Mouse (Mus musculus): ENCODE results near the gene Pitpna. TPM values are rescaled to one million over a fixed set of nuclear protein-coding genes. Genes with fewer than 3 reads are reported as not detected.

Pitpna gene
- polyA plus RNA-seq, 1 experiment from 2014 or later = 98.3 TPM

GRCm38 (mm10) chr11:75650958-75651425, 63.1 kb downstream of the Pitpna start:
- peak overlapping the region; percentile 81 for H3K4me2 ChIP-seq (ENCODE audit: low read length)
- H3K36me3 ChIP-seq (ENCODE audit: control insufficient read depth, insufficient read depth, low read length) = no peaks in the 10 kb centered on the region
- no peak for ATAC-seq
- no peak overlapping the region for H3K27ac ChIP-seq (ENCODE audit: low read length)
- H3K9ac ChIP-seq (ENCODE audit: low read depth, low read length) = peak overlapping the region; percentile 74
- H3K4me1 ChIP-seq (ENCODE audit: control insufficient read depth, insufficient read depth, low read length) = peaks cover 27% of the 10 kb centered on the region
- H3K4me3 ChIP-seq (ENCODE audit: low read depth, low read length) = peak overlapping the region; percentile 55
- WGBS = 42% methylated on average over 13 of the region's 13 CpGs
- no peaks in the 10 kb centered on the region for H3K9me3 ChIP-seq (replicated peaks; ENCODE audit: control insufficient read depth, low read length, poor library complexity, severe bottlenecking)
- peaks cover 20% of the 10 kb centered on the region for H3K27me3 ChIP-seq (ENCODE audit: control insufficient read depth, insufficient read depth, low read depth, low read length)

- H3K4me1 ChIP-seq (ENCODE audit: control insufficient read depth, insufficient read depth, low read length) = peaks cover 27% of the 10 kb centered on the region
- ATAC-seq = peak; percentile 52
- peak overlapping the region; percentile 55 for H3K4me3 ChIP-seq (ENCODE audit: low read depth, low read length)
- peak overlapping the region; percentile 81 for H3K4me2 ChIP-seq (ENCODE audit: low read length)
- no peaks in the 10 kb centered on the region for H3K36me3 ChIP-seq (ENCODE audit: control insufficient read depth, insufficient read depth, low read length)
- H3K9ac ChIP-seq (ENCODE audit: low read depth, low read length) = peak overlapping the region; percentile 74
- under 1% methylated on average over 54 of the region's 54 CpGs for WGBS
- peak overlapping the region; percentile 39; the same call in 1 of the 2 replicates for H3K27ac ChIP-seq (ENCODE audit: low read length)
- no peaks in the 10 kb centered on the region for H3K9me3 ChIP-seq (replicated peaks; ENCODE audit: control insufficient read depth, low read length, poor library complexity, severe bottlenecking)
- peaks cover 20% of the 10 kb centered on the region for H3K27me3 ChIP-seq (ENCODE audit: control insufficient read depth, insufficient read depth, low read depth, low read length)
Observed at GRCm38 (mm10) chr11:75651426-75652221, 63.7 kb downstream of the Pitpna start.

- no peak for ATAC-seq
- Histone ChIP-seq H3K36me3 (ENCODE audit: control insufficient read depth, insufficient read depth, low read length) (no peaks in the 10 kb centered on the region), H3K4me3 (ENCODE audit: low read depth, low read length) (peak overlapping the region; percentile 55), H3K9me3 (replicated peaks; ENCODE audit: control insufficient read depth, low read length, poor library complexity, severe bottlenecking) (no peaks in the 10 kb centered on the region), H3K27me3 (ENCODE audit: control insufficient read depth, insufficient read depth, low read depth, low read length) (peaks cover 20% of the 10 kb centered on the region), H3K9ac (ENCODE audit: low read depth, low read length) (peak overlapping the region; percentile 31; the same call in 1 of the 2 replicates), H3K4me2 (ENCODE audit: low read length) (peak overlapping the region; percentile 81), H3K4me1 (ENCODE audit: control insufficient read depth, insufficient read depth, low read length) (peaks cover 25% of the 10 kb centered on the region), H3K27ac (ENCODE audit: low read length) (no peak overlapping the region)
- WGBS = 25% methylated on average over 20 of the region's 20 CpGs
Observed at GRCm38 (mm10) chr11:75652222-75652941, 64.5 kb downstream of the Pitpna start.

GRCm38 (mm10) chr11:75652942-75653684, 65.2 kb downstream of the Pitpna start:
- ATAC-seq = no peak
- WGBS = 30% methylated on average over 14 of the region's 14 CpGs
- Histone ChIP-seq H3K4me3 (ENCODE audit: low read depth, low read length) (peak overlapping the region; percentile 48), H3K9ac (ENCODE audit: low read depth, low read length) (no peak overlapping the region), H3K4me1 (ENCODE audit: control insufficient read depth, insufficient read depth, low read length) (peaks cover 24% of the 10 kb centered on the region), H3K4me2 (ENCODE audit: low read length) (peak overlapping the region; percentile 86; the same call in 1 of the 2 replicates), H3K27ac (ENCODE audit: low read length) (no peak overlapping the region), H3K9me3 (replicated peaks; ENCODE audit: control insufficient read depth, low read length, poor library complexity, severe bottlenecking) (no peaks in the 10 kb centered on the region), H3K27me3 (ENCODE audit: control insufficient read depth, insufficient read depth, low read depth, low read length) (peaks cover 20% of the 10 kb centered on the region), H3K36me3 (ENCODE audit: control insufficient read depth, insufficient read depth, low read length) (no peaks in the 10 kb centered on the region)

- peaks cover 20% of the 10 kb centered on the region for H3K27me3 ChIP-seq (ENCODE audit: control insufficient read depth, insufficient read depth, low read depth, low read length)
- peak overlapping the region; percentile 48 for H3K4me3 ChIP-seq (ENCODE audit: low read depth, low read length)
- peak overlapping the region; percentile 86 for H3K4me2 ChIP-seq (ENCODE audit: low read length)
- H3K27ac ChIP-seq (ENCODE audit: low read length) = no peak overlapping the region
- H3K36me3 ChIP-seq (ENCODE audit: control insufficient read depth, insufficient read depth, low read length) = no peaks in the 10 kb centered on the region
- ATAC-seq = peak; percentile 27
- no peaks in the 10 kb centered on the region for H3K9me3 ChIP-seq (replicated peaks; ENCODE audit: control insufficient read depth, low read length, poor library complexity, severe bottlenecking)
- 1% methylated on average over 43 of the region's 45 CpGs for WGBS
- peak overlapping the region; percentile 55 for H3K9ac ChIP-seq (ENCODE audit: low read depth, low read length)
- peaks cover 24% of the 10 kb centered on the region for H3K4me1 ChIP-seq (ENCODE audit: control insufficient read depth, insufficient read depth, low read length)
Observed at GRCm38 (mm10) chr11:75653781-75654470, 66.0 kb downstream of the Pitpna start.

GRCm38 (mm10) chr11:75654471-75655390, 66.8 kb downstream of the Pitpna start:
- no peak overlapping the region for H3K27ac ChIP-seq (ENCODE audit: low read length)
- ATAC-seq = no peak
- peaks cover 20% of the 10 kb centered on the region for H3K27me3 ChIP-seq (ENCODE audit: control insufficient read depth, insufficient read depth, low read depth, low read length)
- 40% methylated on average over 25 of the region's 25 CpGs for WGBS
- H3K9me3 ChIP-seq (replicated peaks; ENCODE audit: control insufficient read depth, low read length, poor library complexity, severe bottlenecking) = no peaks in the 10 kb centered on the region
- peak overlapping the region; percentile 97 for H3K4me2 ChIP-seq (ENCODE audit: low read length)
- H3K36me3 ChIP-seq (ENCODE audit: control insufficient read depth, insufficient read depth, low read length) = no peaks in the 10 kb centered on the region
- H3K4me3 ChIP-seq (ENCODE audit: low read depth, low read length) = peak overlapping the region; percentile 48
- H3K9ac ChIP-seq (ENCODE audit: low read depth, low read length) = peak overlapping the region; percentile 55
- H3K4me1 ChIP-seq (ENCODE audit: control insufficient read depth, insufficient read depth, low read length) = peaks cover 24% of the 10 kb centered on the region

GRCm38 (mm10) chr11:75655621-75656545, 68.0 kb downstream of the Pitpna start:
- WGBS = 1% methylated on average over 67 of the region's 78 CpGs
- ATAC-seq = no peak
- peak overlapping the region; percentile 76 for H3K9ac ChIP-seq (ENCODE audit: low read depth, low read length)
- H3K9me3 ChIP-seq (replicated peaks; ENCODE audit: control insufficient read depth, low read length, poor library complexity, severe bottlenecking) = no peaks in the 10 kb centered on the region
- H3K36me3 ChIP-seq (ENCODE audit: control insufficient read depth, insufficient read depth, low read length) = peaks cover 2% of the 10 kb centered on the region; the same call in 1 of the 2 replicates
- H3K27me3 ChIP-seq (ENCODE audit: control insufficient read depth, insufficient read depth, low read depth, low read length) = peaks cover 20% of the 10 kb centered on the region
- H3K27ac ChIP-seq (ENCODE audit: low read length) = 0 out of 2 replicates have a peak overlapping the region, but pooled peaks have one; percentile 14
- H3K4me2 ChIP-seq (ENCODE audit: low read length) = peak overlapping the region; percentile 97
- H3K4me1 ChIP-seq (ENCODE audit: control insufficient read depth, insufficient read depth, low read length) = peaks cover 24% of the 10 kb centered on the region
- peak overlapping the region; percentile 64 for H3K4me3 ChIP-seq (ENCODE audit: low read depth, low read length)

Data from midbrain, embryonic 16.5 days (tissue).